Mouse (Mus musculus) limb, embryonic 13.5 days (tissue): Measurements from ENCODE around the gene Loxl1. TPM values are rescaled to one million over a fixed set of nuclear protein-coding genes. Genes with fewer than 3 reads are reported as not detected.
"Not testable (repeated sequence)": the region's sequence is repeated elsewhere in the genome, so short reads cannot be mapped to it uniquely, and the experiment has no call there.

ENCODE experiments used
- ATAC-seq: fragments of 200-750 bp; cut with Nextera tagmentation; 2 replicates; pipeline ENCODE4 v1.8.0; 2017; ENCODE audit warnings: low read depth, moderate number of reproducible peaks, moderate TSS enrichment; ENCODE audit not compliant: low FRiP score
- H3K27ac ChIP-seq: fragments of 300-500 bp; sonication (generic); 2 replicates; pipeline ENCODE4 v1.5.1; 2015; ENCODE audit warnings: inconsistent platforms, mild to moderate bottlenecking, moderate library complexity
- H3K27me3 ChIP-seq: fragments of 300-500 bp; sonication (generic); 2 replicates; pipeline ENCODE4 v1.6.1; 2015; ENCODE audit warnings: mild to moderate bottlenecking, inconsistent platforms
- H3K36me3 ChIP-seq: fragments of 300-500 bp; sonication (generic); 2 replicates; pipeline ENCODE4 v1.6.1; 2015; ENCODE audit warnings: inconsistent platforms, mild to moderate bottlenecking, moderate library complexity
- H3K4me1 ChIP-seq: fragments of 300-500 bp; sonication (generic); 2 replicates; pipeline ENCODE4 v1.6.1; 2015; ENCODE audit warnings: inconsistent platforms
- H3K4me2 ChIP-seq: fragments of 300-500 bp; sonication (generic); replicated peaks from 2 replicates; pipeline ENCODE4 v1.6.1; 2015; ENCODE audit warnings: inconsistent platforms, mild to moderate bottlenecking, moderate library complexity
- H3K4me3 ChIP-seq: fragments of 300-500 bp; sonication (generic); 2 replicates; pipeline ENCODE4 v1.5.1; 2015; ENCODE audit warnings: moderate library complexity, mild to moderate bottlenecking, inconsistent platforms
- H3K9ac ChIP-seq: fragments of 300-500 bp; sonication (generic); 2 replicates; pipeline ENCODE4 v1.6.1; 2015; ENCODE audit warnings: mild to moderate bottlenecking, inconsistent platforms
- H3K9me3 ChIP-seq: fragments of 300-500 bp; sonication (generic); 2 replicates; pipeline ENCODE4 v1.6.1; 2016; ENCODE audit warnings: inconsistent platforms
- WGBS: fragments of 180-500 bp; shearing (Covaris S2); methylation state at CpG from one replicate; pipeline ENCODE4 v1.1.7; 2015; 5-methylcytosine and 5-hydroxymethylcytosine counted together
- polyA plus RNA-seq: library from polyadenylated mRNA; unstranded; fragments of >200 nt; fragmentation: Nextera tagmentation; extraction: Ambion mirVana; gene quantifications from 2 replicates; pipeline ENCODE4 v1.2.1, GENCODE M21; 2015

Loxl1 gene
- polyA plus RNA-seq, 1 experiment from 2014 or later = 51.3 TPM

DNA sequence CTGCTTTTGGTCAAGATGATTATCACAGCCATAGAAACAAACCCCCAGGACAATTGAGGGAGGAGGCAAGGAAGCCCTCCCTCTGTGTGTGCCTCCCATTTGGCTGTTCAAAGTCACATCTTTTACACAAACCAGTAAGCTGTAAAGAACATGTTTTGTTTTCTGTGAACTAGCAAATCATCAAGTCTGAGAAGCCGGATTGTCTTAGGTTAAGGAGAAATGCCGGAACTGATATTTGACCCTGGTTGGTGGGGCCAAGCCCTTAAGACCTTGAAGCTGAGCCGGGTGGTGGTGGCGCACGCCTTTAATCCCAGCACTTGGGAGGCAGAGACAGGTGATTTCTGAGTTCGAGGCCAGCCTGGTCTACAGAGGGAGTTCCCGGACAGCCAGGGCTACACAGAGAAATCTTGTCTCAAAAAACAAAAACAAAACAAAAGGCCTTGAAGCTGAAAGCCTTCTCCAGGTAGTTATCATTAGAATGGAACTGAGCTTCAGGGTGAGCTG, 38.8 kb downstream of the Loxl1 start:
- ATAC-seq = no peak
- WGBS = 79% methylated on average over 7 of the region's 7 CpGs
- Histone ChIP-seq H3K9me3 (no peaks in the 10 kb centered on the region), H3K27ac (peak overlapping the region; percentile 83; the same call in 1 of the 2 replicates), H3K4me2 (no peak overlapping the region), H3K36me3 (no peaks in the 10 kb centered on the region), H3K4me3 (no peak overlapping the region), H3K4me1 (peaks cover 24% of the 10 kb centered on the region), H3K9ac (no peak overlapping the region), H3K27me3 (no peaks in the 10 kb centered on the region)

DNA sequence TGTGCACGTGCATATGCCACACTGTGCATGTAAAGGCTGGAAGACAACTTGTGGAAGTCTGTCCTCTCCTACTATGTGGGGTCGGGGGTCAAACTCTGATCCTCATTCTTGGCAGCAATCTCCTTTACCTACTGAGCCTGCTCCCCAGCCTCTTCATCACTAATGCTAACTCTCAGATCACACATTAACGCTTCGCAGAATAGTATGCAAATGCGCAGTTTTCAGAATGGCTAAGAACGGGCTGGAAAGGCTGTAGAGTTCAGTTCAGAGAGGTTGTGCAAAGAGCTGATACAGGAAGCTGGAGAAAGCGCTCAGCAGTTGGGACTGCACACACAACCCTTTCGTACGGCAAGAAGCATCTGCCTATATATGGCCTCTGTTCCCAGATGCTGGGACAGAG, 40.1 kb downstream of the Loxl1 start:
- no peak for ATAC-seq
- H3K27ac ChIP-seq = no peak overlapping the region
- H3K4me1 ChIP-seq = peaks cover 24% of the 10 kb centered on the region
- H3K27me3 ChIP-seq = no peaks in the 10 kb centered on the region
- whole genome bisulfite sequencing = 77% methylated on average over 9 of the region's 9 CpGs
- no peak overlapping the region for H3K4me2 ChIP-seq
- H3K9me3 ChIP-seq = no peaks in the 10 kb centered on the region
- no peak overlapping the region for H3K9ac ChIP-seq
- no peaks in the 10 kb centered on the region for H3K36me3 ChIP-seq
- no peak overlapping the region for H3K4me3 ChIP-seq

- H3K27me3 ChIP-seq = no peaks in the 10 kb centered on the region
- H3K4me3 ChIP-seq = no peak overlapping the region
- H3K4me1 ChIP-seq = peaks cover 24% of the 10 kb centered on the region
- H3K9ac ChIP-seq = no peak overlapping the region
- no peak overlapping the region for H3K27ac ChIP-seq
- no peak overlapping the region for H3K4me2 ChIP-seq
- no peak for ATAC-seq
- H3K36me3 ChIP-seq = no peaks in the 10 kb centered on the region
- H3K9me3 ChIP-seq = no peaks in the 10 kb centered on the region
- 94% methylated on average over 2 of the region's 2 CpGs for WGBS
These were observed 40.9 kb downstream of the Loxl1 start for GRCm38 (mm10) chr9:58272068-58272541.

DNA sequence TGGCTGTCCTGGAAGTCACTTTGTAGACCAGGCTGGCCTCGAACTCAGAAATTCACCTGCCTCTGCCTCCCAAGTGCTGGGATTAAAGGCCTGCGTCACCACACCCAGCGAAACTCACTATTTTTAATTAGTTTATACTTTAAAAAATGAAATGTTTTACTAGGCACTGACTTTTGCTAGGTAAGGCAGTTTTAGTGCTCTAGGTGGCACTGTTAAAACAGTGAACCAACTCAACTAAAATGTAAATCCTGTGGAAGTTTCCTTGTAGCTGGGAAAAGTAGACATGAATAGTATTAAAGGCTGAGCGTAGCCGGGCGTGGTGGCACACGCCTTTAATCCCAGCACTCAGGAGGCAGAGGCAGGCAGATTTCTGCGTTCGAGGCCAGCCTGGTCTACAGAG, 41.4 kb downstream of the Loxl1 start:
- not testable (repeated sequence) for H3K9ac ChIP-seq, H3K36me3 ChIP-seq, ATAC-seq, H3K27me3 ChIP-seq, H3K4me2 ChIP-seq, H3K4me3 ChIP-seq, H3K27ac ChIP-seq, H3K9me3 ChIP-seq
- peaks cover 29% of the 10 kb centered on the region for H3K4me1 ChIP-seq
- WGBS = 92% methylated on average over 9 of the region's 9 CpGs

- 95% methylated on average over 3 of the region's 3 CpGs for WGBS
- Histone ChIP-seq H3K4me3 (no peak overlapping the region), H3K9ac (no peak overlapping the region), H3K27me3 (no peaks in the 10 kb centered on the region), H3K36me3 (no peaks in the 10 kb centered on the region), H3K27ac (no peak overlapping the region), H3K9me3 (no peaks in the 10 kb centered on the region), H3K4me1 (peaks cover 31% of the 10 kb centered on the region), H3K4me2 (no peak overlapping the region)
- no peak for ATAC-seq
These were observed 41.9 kb downstream of the Loxl1 start for GRCm38 (mm10) chr9:58271109-58271508.

- peaks cover 28% of the 10 kb centered on the region for H3K4me1 ChIP-seq
- no peaks in the 10 kb centered on the region for H3K9me3 ChIP-seq
- no peaks in the 10 kb centered on the region for H3K27me3 ChIP-seq
- no peak overlapping the region for H3K4me3 ChIP-seq
- 39% methylated on average over 3 of the region's 3 CpGs for WGBS
- no peak overlapping the region for H3K27ac ChIP-seq
- no peaks in the 10 kb centered on the region for H3K36me3 ChIP-seq
- ATAC-seq = no peak
- no peak overlapping the region for H3K4me2 ChIP-seq
- no peak overlapping the region for H3K9ac ChIP-seq
These were observed 42.9 kb downstream of the Loxl1 start for GRCm38 (mm10) chr9:58270081-58270480.

GRCm38 (mm10) chr9:58268384-58269313, 44.3 kb downstream of the Loxl1 start:
- no peak for ATAC-seq
- no peak overlapping the region for H3K9ac ChIP-seq
- no peak overlapping the region for H3K4me3 ChIP-seq
- no peak overlapping the region for H3K4me2 ChIP-seq
- 54% methylated on average over 12 of the region's 12 CpGs for WGBS
- no peak overlapping the region for H3K27ac ChIP-seq
- no peaks in the 10 kb centered on the region for H3K9me3 ChIP-seq
- no peaks in the 10 kb centered on the region for H3K36me3 ChIP-seq
- peaks cover 16% of the 10 kb centered on the region for H3K4me1 ChIP-seq
- H3K27me3 ChIP-seq = no peaks in the 10 kb centered on the region

- Histone ChIP-seq H3K9ac (no peak overlapping the region), H3K36me3 (peaks cover 9% of the 10 kb centered on the region), H3K4me3 (no peak overlapping the region), H3K4me1 (peaks cover 16% of the 10 kb centered on the region), H3K4me2 (no peak overlapping the region), H3K27ac (peak overlapping the region; percentile 52; the same call in 1 of the 2 replicates), H3K9me3 (no peaks in the 10 kb centered on the region), H3K27me3 (no peaks in the 10 kb centered on the region)
- ATAC-seq = no peak
- WGBS = 74% methylated on average over 3 of the region's 3 CpGs
These were observed 45.9 kb downstream of the Loxl1 start for GRCm38 (mm10) chr9:58267046-58267445.

DNA sequence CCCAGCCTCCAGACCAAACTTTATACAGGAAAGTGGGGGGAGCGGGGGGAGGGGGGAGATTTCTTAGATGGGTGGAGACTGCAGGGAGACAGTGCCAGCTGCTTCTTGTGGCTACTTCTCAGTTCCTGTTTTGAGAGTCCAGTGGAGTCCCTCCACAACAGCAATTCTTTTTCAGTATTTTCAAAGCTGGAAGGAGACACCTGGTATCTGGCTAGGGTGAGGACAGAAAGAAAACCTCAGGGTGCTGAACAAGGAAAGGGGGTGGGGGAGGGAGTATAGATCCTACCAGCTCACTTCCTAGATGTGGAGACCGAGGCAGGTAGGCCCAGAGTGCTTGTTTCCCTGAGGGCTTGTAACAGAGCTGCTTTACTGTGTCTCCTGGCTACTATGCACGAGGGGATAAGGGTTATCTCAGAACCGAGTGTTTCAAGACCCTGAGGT, 46.4 kb downstream of the Loxl1 start:
- H3K9ac ChIP-seq = no peak overlapping the region
- H3K9me3 ChIP-seq = no peaks in the 10 kb centered on the region
- ATAC-seq = no peak
- no peak overlapping the region for H3K4me2 ChIP-seq
- no peaks in the 10 kb centered on the region for H3K27me3 ChIP-seq
- WGBS = 34% methylated on average over 4 of the region's 4 CpGs
- H3K27ac ChIP-seq = peak overlapping the region; percentile 52; the same call in 1 of the 2 replicates
- H3K4me3 ChIP-seq = no peak overlapping the region
- peaks cover 16% of the 10 kb centered on the region for H3K4me1 ChIP-seq
- H3K36me3 ChIP-seq = peaks cover 13% of the 10 kb centered on the region

DNA sequence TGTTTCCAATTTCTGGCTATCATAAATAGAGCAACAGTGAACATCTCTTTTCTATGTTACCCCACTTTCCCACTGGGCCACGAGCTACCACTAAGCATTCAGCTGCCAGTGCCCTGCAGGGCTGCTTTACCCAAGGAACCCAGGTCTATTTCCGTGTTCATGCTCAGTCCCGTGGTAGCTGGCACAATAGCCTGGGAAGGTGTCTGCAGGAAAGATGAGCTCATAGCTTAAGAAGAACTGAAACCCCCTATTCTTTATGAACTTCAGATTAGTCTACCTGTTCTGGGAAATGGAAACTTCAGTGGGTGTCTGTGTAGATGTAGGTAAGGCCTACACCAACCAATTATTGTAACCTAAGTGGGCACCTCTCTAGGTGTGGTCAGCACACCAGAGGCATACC, 47.6 kb downstream of the Loxl1 start:
- H3K27me3 ChIP-seq = no peaks in the 10 kb centered on the region
- no peaks in the 10 kb centered on the region for H3K9me3 ChIP-seq
- no peak overlapping the region for H3K27ac ChIP-seq
- WGBS = 86% methylated on average over 3 of the region's 3 CpGs
- peaks cover 16% of the 10 kb centered on the region for H3K4me1 ChIP-seq
- no peak for ATAC-seq
- H3K9ac ChIP-seq = no peak overlapping the region
- H3K4me3 ChIP-seq = no peak overlapping the region
- no peak overlapping the region for H3K4me2 ChIP-seq
- H3K36me3 ChIP-seq = peaks cover 22% of the 10 kb centered on the region

GRCm38 (mm10) chr9:58262507-58262906, 50.5 kb downstream of the Loxl1 start:
- peaks cover 16% of the 10 kb centered on the region for H3K4me1 ChIP-seq
- H3K9me3 ChIP-seq = no peaks in the 10 kb centered on the region
- H3K36me3 ChIP-seq = peaks cover 46% of the 10 kb centered on the region
- no peak overlapping the region for H3K9ac ChIP-seq
- H3K4me3 ChIP-seq = no peak overlapping the region
- H3K4me2 ChIP-seq = no peak overlapping the region
- no peak for ATAC-seq
- H3K27ac ChIP-seq = no peak overlapping the region
- H3K27me3 ChIP-seq = no peaks in the 10 kb centered on the region
- 96% methylated on average over 5 of the region's 5 CpGs for WGBS
